Mouse (Mus musculus): ENCODE data around the gene Wdfy3. TPM values are rescaled to one million over a fixed set of nuclear protein-coding genes. Genes with fewer than 3 reads are reported as not detected.

The Wdfy3 gene
- polyA plus RNA-seq, 1 experiment from 2014 or later, result 4.9 TPM

DNA sequence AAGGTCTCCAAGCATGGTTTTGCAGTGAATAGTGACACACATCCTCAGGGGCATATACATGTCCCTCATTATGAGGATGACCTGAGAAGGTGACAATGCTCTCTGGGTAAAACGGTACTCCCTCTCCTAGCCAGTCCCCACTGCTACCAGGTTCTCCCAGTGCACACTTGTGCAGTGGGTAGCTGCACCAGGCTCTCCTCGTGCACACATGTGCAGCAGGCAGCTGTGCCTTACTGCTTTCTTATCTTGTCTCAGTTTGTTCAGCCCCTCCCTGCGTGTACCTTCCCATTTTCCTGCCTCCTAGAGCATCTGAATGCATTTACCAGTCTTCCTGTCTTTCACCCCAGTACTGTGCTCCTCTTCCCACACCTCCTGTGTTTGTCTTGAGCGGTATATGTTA is 277.1 kb downstream of the Wdfy3 start:
- Histone ChIP-seq H3K27me3 (ENCODE audit: control insufficient read depth, insufficient read depth, low read length) (no peaks in the 10 kb centered on the region), H3K27ac (replicated peaks) (no peak overlapping the region), H3K9me3 (ENCODE audit: control insufficient read depth, low read length) (no peaks in the 10 kb centered on the region), H3K4me1 (replicated peaks; ENCODE audit: control insufficient read depth, insufficient read depth) (no peaks in the 10 kb centered on the region), H3K9ac (ENCODE audit: low read length) (no peak overlapping the region), H3K4me3 (ENCODE audit: low read depth, low read length) (no peak overlapping the region), H3K36me3 (ENCODE audit: control insufficient read depth, insufficient read depth, low read length) (no peaks in the 10 kb centered on the region), H3K4me2 (replicated peaks; ENCODE audit: low read depth) (no peak overlapping the region)
- 49% methylated on average over 4 of the region's 4 CpGs for whole genome bisulfite sequencing
- DNase-seq (ENCODE audit: low spot score), result no peak
- ATAC-seq (ENCODE audit: low FRiP score, low TSS enrichment), result no peak
- TF ChIP-seq EP300 (optimal IDR thresholded peaks at IDR 0.05) (no peak), CTCF (IDR thresholded peaks at IDR 0.05; ENCODE audit: low read depth) (no peak)

DNA sequence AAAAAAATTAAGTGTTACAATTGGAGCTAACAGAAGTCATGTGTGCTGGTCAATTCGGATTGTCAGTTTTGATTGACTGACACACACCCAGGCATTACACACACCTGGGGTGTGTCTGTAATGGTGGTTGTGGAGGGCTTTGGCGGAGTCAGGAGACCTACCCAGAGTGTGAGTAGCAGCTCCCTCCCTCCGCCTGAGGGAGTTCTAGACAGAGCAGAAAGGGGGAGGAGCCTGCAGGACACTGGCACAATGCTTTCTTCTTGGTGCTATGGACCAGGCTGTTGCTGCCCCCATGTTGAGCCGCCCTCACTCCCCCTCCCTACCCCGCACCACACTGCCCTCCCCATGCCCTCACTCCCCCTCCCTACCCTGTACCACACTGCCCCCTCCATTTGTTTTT is 279.2 kb downstream of the Wdfy3 start:
- H3K4me3 ChIP-seq (ENCODE audit: low read depth, low read length), result no peak overlapping the region
- ATAC-seq (ENCODE audit: low FRiP score, low TSS enrichment) (no peak), DNase-seq (ENCODE audit: low spot score) (no peak)
- WGBS, result 67% methylated on average over 5 of the region's 5 CpGs
- no peak overlapping the region for H3K4me2 ChIP-seq (replicated peaks; ENCODE audit: low read depth)
- TF ChIP-seq EP300 (optimal IDR thresholded peaks at IDR 0.05) (no peak), CTCF (IDR thresholded peaks at IDR 0.05; ENCODE audit: low read depth) (no peak)
- H3K9me3 ChIP-seq (ENCODE audit: control insufficient read depth, low read length), result no peaks in the 10 kb centered on the region
- H3K4me1 ChIP-seq (replicated peaks; ENCODE audit: control insufficient read depth, insufficient read depth), result no peaks in the 10 kb centered on the region
- no peaks in the 10 kb centered on the region for H3K36me3 ChIP-seq (ENCODE audit: control insufficient read depth, insufficient read depth, low read length)
- H3K9ac ChIP-seq (ENCODE audit: low read length), result no peak overlapping the region
- H3K27me3 ChIP-seq (ENCODE audit: control insufficient read depth, insufficient read depth, low read length), result no peaks in the 10 kb centered on the region
- no peak overlapping the region for H3K27ac ChIP-seq (replicated peaks)

DNA sequence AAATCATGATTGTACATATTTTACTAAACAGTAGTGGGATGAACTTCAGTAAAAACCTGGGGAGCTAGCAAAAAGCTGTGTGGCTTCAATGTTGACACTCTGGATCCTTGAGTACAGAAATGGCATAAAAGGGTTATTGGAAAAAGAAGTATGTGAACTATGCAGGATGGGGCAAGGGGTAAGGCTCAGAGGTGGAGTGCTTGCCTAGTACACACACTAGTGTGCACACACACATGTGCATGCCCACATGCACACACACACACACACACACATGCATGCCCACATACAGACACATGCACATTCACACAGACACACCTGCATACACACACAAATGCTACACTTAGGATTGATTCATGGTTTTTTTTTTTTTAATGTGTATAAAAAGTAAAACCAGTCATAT is 280.0 kb downstream of the Wdfy3 start:
- Histone ChIP-seq H3K36me3 (ENCODE audit: control insufficient read depth, insufficient read depth, low read length) (no peaks in the 10 kb centered on the region), H3K4me2 (replicated peaks; ENCODE audit: low read depth) (no peak overlapping the region), H3K9ac (ENCODE audit: low read length) (no peak overlapping the region), H3K27me3 (ENCODE audit: control insufficient read depth, insufficient read depth, low read length) (no peaks in the 10 kb centered on the region), H3K9me3 (ENCODE audit: control insufficient read depth, low read length) (no peaks in the 10 kb centered on the region), H3K4me1 (replicated peaks; ENCODE audit: control insufficient read depth, insufficient read depth) (no peaks in the 10 kb centered on the region), H3K4me3 (ENCODE audit: low read depth, low read length) (no peak overlapping the region), H3K27ac (replicated peaks) (no peak overlapping the region)
- TF ChIP-seq CTCF (IDR thresholded peaks at IDR 0.05; ENCODE audit: low read depth), result no peak
- TF ChIP-seq EP300 (optimal IDR thresholded peaks at IDR 0.05), result no peak
- DNase-seq (ENCODE audit: low spot score) (no peak), ATAC-seq (ENCODE audit: low FRiP score, low TSS enrichment) (no peak)

DNA sequence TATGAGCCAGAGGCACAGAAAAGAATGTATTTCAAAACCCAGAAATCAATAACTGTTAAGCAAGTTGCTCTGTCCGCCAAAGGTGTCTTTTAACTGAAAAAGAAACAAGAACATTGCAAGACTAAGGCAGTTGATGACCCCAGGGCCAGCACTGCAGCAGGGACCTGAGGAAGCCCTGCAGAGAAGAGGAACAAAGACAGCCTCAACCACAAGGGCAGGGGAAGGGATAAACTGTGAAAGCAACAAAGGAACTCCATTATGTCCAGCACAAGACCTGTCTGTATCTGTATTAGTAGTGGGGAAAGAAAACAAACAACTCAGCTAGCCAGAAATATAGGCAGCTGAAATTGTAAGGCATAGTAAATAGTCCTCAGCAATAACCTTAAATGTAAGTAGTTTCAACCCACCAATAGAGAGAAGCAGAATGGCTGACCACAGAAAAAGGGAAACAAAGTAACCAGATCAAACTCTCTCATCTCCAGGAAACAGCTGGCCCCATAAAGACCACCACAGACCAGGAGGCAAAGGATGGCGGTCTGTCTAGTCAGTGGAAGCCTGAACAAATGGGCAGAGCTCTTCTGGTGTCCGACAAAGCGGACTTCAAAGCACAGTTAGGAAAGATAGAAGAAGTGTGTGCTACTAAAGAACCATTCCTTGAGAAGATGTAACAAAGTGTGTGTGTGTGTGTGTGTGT is 283.7 kb downstream of the Wdfy3 start:
- 85% methylated on average over 4 of the region's 4 CpGs for WGBS
- ATAC-seq (ENCODE audit: low FRiP score, low TSS enrichment), result no peak
- H3K27me3 ChIP-seq (ENCODE audit: control insufficient read depth, insufficient read depth, low read length), result no peaks in the 10 kb centered on the region

DNA sequence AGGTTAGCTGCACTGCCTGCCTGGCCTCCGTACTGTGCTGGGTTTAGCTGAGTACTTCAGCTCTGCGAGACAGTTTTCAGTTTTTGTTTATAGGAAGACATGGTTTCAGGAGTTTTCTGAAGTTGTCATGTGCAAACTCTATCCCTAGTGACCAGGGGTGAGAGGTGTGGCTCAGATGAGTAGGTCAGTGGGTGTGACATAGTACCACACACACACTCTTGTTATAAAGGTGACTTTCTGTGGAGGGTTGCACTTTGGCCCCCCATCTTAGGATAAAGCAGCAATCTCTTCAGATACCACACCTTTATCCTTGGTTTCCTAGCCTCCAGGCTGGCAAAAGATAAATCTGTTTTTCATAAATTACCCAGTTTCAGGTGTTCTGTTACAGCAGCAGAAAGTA is 284.9 kb downstream of the Wdfy3 start:
- no peak overlapping the region for H3K9ac ChIP-seq (ENCODE audit: low read length)
- no peak overlapping the region for H3K4me3 ChIP-seq (ENCODE audit: low read depth, low read length)
- ATAC-seq (ENCODE audit: low FRiP score, low TSS enrichment) (no peak), DNase-seq (ENCODE audit: low spot score) (no peak)
- no peaks in the 10 kb centered on the region for H3K4me1 ChIP-seq (replicated peaks; ENCODE audit: control insufficient read depth, insufficient read depth)
- H3K27me3 ChIP-seq (ENCODE audit: control insufficient read depth, insufficient read depth, low read length), result no peaks in the 10 kb centered on the region
- H3K4me2 ChIP-seq (replicated peaks; ENCODE audit: low read depth), result no peak overlapping the region
- H3K27ac ChIP-seq (replicated peaks), result peak overlapping the region; percentile 20; the same call in 1 of the 2 replicates
- 71% methylated on average over 2 of the region's 2 CpGs for WGBS
- H3K36me3 ChIP-seq (ENCODE audit: control insufficient read depth, insufficient read depth, low read length), result no peaks in the 10 kb centered on the region
- no peak for TF ChIP-seq CTCF (IDR thresholded peaks at IDR 0.05; ENCODE audit: low read depth)
- no peak for TF ChIP-seq EP300 (optimal IDR thresholded peaks at IDR 0.05)
- H3K9me3 ChIP-seq (ENCODE audit: control insufficient read depth, low read length), result no peaks in the 10 kb centered on the region

More for the DNA sequence above, 283.7 kb downstream of the Wdfy3 start:
- H3K4me3 ChIP-seq (ENCODE audit: low read depth, low read length), result no peak overlapping the region
- no peaks in the 10 kb centered on the region for H3K4me1 ChIP-seq (replicated peaks; ENCODE audit: control insufficient read depth, insufficient read depth)
- no peak overlapping the region for H3K9ac ChIP-seq (ENCODE audit: low read length)
- no peak overlapping the region for H3K4me2 ChIP-seq (replicated peaks; ENCODE audit: low read depth)
- H3K27ac ChIP-seq (replicated peaks), result no peak overlapping the region
- H3K9me3 ChIP-seq (ENCODE audit: control insufficient read depth, low read length), result no peaks in the 10 kb centered on the region
- no peaks in the 10 kb centered on the region for H3K36me3 ChIP-seq (ENCODE audit: control insufficient read depth, insufficient read depth, low read length)
- no peak for DNase-seq (ENCODE audit: low spot score)
- TF ChIP-seq EP300 (optimal IDR thresholded peaks at IDR 0.05), result no peak
- TF ChIP-seq CTCF (IDR thresholded peaks at IDR 0.05; ENCODE audit: low read depth), result no peak

DNA sequence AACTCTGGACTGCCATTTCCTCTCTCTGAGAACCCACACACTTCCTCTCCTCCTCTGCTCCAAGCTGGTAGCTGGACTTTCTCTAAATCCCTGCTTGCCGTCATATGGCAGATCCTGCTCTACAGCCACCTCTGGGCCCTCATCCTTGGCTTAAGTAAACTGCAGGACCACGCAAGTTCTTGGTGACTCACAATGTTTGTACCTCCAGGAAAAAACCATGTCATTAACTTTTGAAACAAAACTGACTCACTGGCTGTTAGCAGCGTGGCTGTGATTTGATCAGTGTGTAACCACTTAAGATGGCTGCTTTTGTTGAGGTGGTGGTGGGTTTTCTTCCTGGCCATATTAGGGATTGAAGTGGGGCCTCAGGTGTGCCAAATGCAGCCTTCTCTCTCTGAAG is 285.4 kb downstream of the Wdfy3 start:
- Histone ChIP-seq H3K36me3 (ENCODE audit: control insufficient read depth, insufficient read depth, low read length) (no peaks in the 10 kb centered on the region), H3K9ac (ENCODE audit: low read length) (no peak overlapping the region), H3K27me3 (ENCODE audit: control insufficient read depth, insufficient read depth, low read length) (no peaks in the 10 kb centered on the region), H3K4me2 (replicated peaks; ENCODE audit: low read depth) (no peak overlapping the region), H3K27ac (replicated peaks) (peak overlapping the region; percentile 20; the same call in 1 of the 2 replicates), H3K9me3 (ENCODE audit: control insufficient read depth, low read length) (no peaks in the 10 kb centered on the region), H3K4me1 (replicated peaks; ENCODE audit: control insufficient read depth, insufficient read depth) (no peaks in the 10 kb centered on the region), H3K4me3 (ENCODE audit: low read depth, low read length) (no peak overlapping the region)
- no peak for TF ChIP-seq CTCF (IDR thresholded peaks at IDR 0.05; ENCODE audit: low read depth)
- no peak for TF ChIP-seq EP300 (optimal IDR thresholded peaks at IDR 0.05)
- ATAC-seq (ENCODE audit: low FRiP score, low TSS enrichment) (peak; percentile 64), DNase-seq (ENCODE audit: low spot score) (no peak)
- 38% methylated on average over 3 of the region's 3 CpGs for WGBS

All from stomach, postnatal 0 days (tissue).